Mouse (Mus musculus) C2C12 (cell line): Measurements from ENCODE around the gene Lrrc49.

Experiments used
- CEBPB ChIP-seq: IDR thresholded peaks from one replicate; pipeline ENCODE4 v1.6.1; 2011; ENCODE audit warnings: low read depth, mild to moderate bottlenecking, control low read depth, moderate library complexity
- CTCF ChIP-seq: IDR thresholded peaks from one replicate; pipeline ENCODE4 v1.5.1; 2011; ENCODE audit not compliant: control insufficient read depth, insufficient read depth, insufficient read length
- FOSL1 ChIP-seq: IDR thresholded peaks from one replicate; pipeline ENCODE4 v1.8.0; 2011; ENCODE audit warnings: mild to moderate bottlenecking, low read length; ENCODE audit not compliant: poor library complexity, insufficient read depth, severe bottlenecking
- MAX ChIP-seq: IDR thresholded peaks from one replicate; pipeline ENCODE4 v1.6.1; 2011; ENCODE audit warnings: mild to moderate bottlenecking, control low read depth
- MYOD1 ChIP-seq: IDR thresholded peaks from one replicate; pipeline ENCODE4 v1.6.1; 2011; ENCODE audit warnings: low read depth; ENCODE audit not compliant: control insufficient read depth, insufficient read length
- MYOG ChIP-seq: IDR thresholded peaks from one replicate; pipeline ENCODE4 v1.6.1; 2011; ENCODE audit not compliant: control insufficient read depth, insufficient read length; ENCODE audit errors: extremely low read depth
- USF1 ChIP-seq: IDR thresholded peaks from one replicate; pipeline ENCODE4 v1.6.1; 2011; ENCODE audit warnings: low read depth, mild to moderate bottlenecking, control low read depth, moderate library complexity

DNA sequence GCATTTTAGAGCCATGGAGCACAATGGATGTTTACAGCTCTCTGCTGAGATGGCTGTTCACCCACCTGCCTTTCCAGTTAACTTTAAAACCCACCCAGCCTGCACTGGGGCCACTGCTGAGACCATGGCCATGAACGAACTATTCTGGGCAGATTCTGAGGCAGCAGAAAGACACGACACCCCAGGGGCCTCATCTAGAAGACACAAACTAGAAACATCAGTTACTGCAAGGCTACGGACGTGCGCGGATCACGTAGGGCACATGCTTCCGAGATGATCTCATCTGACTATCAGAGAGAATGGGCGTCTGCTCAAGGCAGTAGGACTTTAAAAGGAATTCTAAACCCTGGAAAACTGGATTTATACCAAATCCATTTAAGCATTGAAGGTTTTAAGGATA, 71.0 kb downstream of the Lrrc49 start:
- TF ChIP-seq MYOG = no peak
- no peak for TF ChIP-seq CTCF
- TF ChIP-seq CEBPB = no peak
- TF ChIP-seq USF1 = no peak
- no peak for TF ChIP-seq MAX
- TF ChIP-seq FOSL1 = no peak
- no peak for TF ChIP-seq MYOD1
